Mouse (Mus musculus): Measurements from ENCODE around the gene Zfp36l2.

- TF ChIP-seq POLR2A (IDR thresholded peaks at IDR 0.05; ENCODE audit: extremely low read depth, insufficient read depth, low read length) (no peak), CTCF (IDR thresholded peaks at IDR 0.05; ENCODE audit: extremely low read depth, insufficient read depth, low read length) (no peak)
These were observed 8.4 kb downstream of the Zfp36l2 start for GRCm38 (mm10) chr17:84179026-84179972.

All from cortical plate, adult 2 months (tissue).